Mouse (Mus musculus) lung, postnatal 0 days (tissue): ENCODE data around the gene Osbpl9. TPM values are rescaled to one million over a fixed set of nuclear protein-coding genes. Genes with fewer than 3 reads are reported as not detected.

Experiments
- ATAC-seq: fragments of 200-750 bp; cut with Nextera tagmentation; 2 replicates; pipeline ENCODE4 v1.8.0; 2017; ENCODE audit warnings: moderate library complexity
- DNase-seq: peaks from one replicate; pipeline ENCODE4 v3.0.0-alpha.2; 2016; ENCODE audit warnings: low spot score
- H3K27ac ChIP-seq: fragments of 300-500 bp; sonication (generic); 2 replicates; pipeline ENCODE4 v1.5.1; 2014; ENCODE audit warnings: antibody characterized with exemption, mild to moderate bottlenecking, low read length, mixed read lengths
- H3K27me3 ChIP-seq: fragments of 300-500 bp; sonication (generic); replicated peaks from 2 replicates; pipeline ENCODE4 v1.6.1; 2014; ENCODE audit warnings: low read length, mixed read lengths; ENCODE audit not compliant: insufficient read depth
- H3K36me3 ChIP-seq: fragments of 300-500 bp; sonication (generic); 2 replicates; pipeline ENCODE4 v1.6.1; 2014; ENCODE audit warnings: low read length, mixed read lengths; ENCODE audit not compliant: insufficient read depth
- H3K4me1 ChIP-seq: fragments of 300-500 bp; sonication (generic); 2 replicates; pipeline ENCODE4 v1.6.1; 2014; ENCODE audit warnings: antibody characterized with exemption, low read depth, low read length, mixed read lengths; ENCODE audit not compliant: insufficient read depth
- H3K4me2 ChIP-seq: fragments of 300-500 bp; sonication (generic); replicated peaks from 2 replicates; pipeline ENCODE4 v1.6.1; 2014; ENCODE audit warnings: low read depth, mild to moderate bottlenecking, low read length, moderate library complexity, mixed read lengths
- H3K4me3 ChIP-seq: fragments of 300-500 bp; sonication (generic); 2 replicates; pipeline ENCODE4 v1.5.1; 2014; ENCODE audit warnings: low read depth, low read length
- H3K9ac ChIP-seq: fragments of 300-500 bp; sonication (generic); replicated peaks from 2 replicates; pipeline ENCODE4 v1.6.1; 2014; ENCODE audit warnings: low read depth, mild to moderate bottlenecking
- H3K9me3 ChIP-seq: fragments of 300-500 bp; sonication (generic); 2 replicates; pipeline ENCODE4 v1.6.1; 2016; ENCODE audit warnings: low read length, mixed read lengths
- CTCF ChIP-seq: IDR thresholded peaks from 2 replicates; pipeline ENCODE4 v1.5.1; 2016; ENCODE audit warnings: antibody characterized with exemption, mild to moderate bottlenecking
- EP300 ChIP-seq: IDR thresholded peaks from 2 replicates; pipeline ENCODE4 v1.6.1; 2016; ENCODE audit warnings: antibody characterized with exemption, mild to moderate bottlenecking, control low read depth
- WGBS: fragments of 180-500 bp; shearing (Covaris S2); extraction: QIAGEN DNeasy Blood & Tissue Kit; methylation state at CpG from one replicate; pipeline ENCODE4 v1.1.7; 2014; 5-methylcytosine and 5-hydroxymethylcytosine counted together
- polyA plus RNA-seq: library from polyadenylated mRNA; unstranded; fragments of >200 nt; fragmentation: Nextera tagmentation; extraction: Ambion mirVana; gene quantifications from 2 replicates; pipeline ENCODE4 v1.2.1, GENCODE M21; 2015

The Osbpl9 gene
- 98.5 and 115 TPM in 2 replicates for polyA plus RNA-seq

GRCm38 (mm10) chr4:109201582-109202424 is at the start of gene Osbpl9:
Gene Osbpl9 (minus strand): TSS chr4:109202272.
- H3K9ac ChIP-seq: peak within 1 kb of the TSS; percentile 76
- peak within 1 kb of the TSS; percentile 92 for H3K27ac ChIP-seq
- H3K4me2 ChIP-seq: peak within 1 kb of the TSS; percentile 95
- H3K27me3 ChIP-seq: no peaks in the 10 kb centered on the region
- DNase-seq: peak; percentile 98
- peak; percentile 96 for ATAC-seq
- WGBS: 1% methylated on average over 59 of the region's 59 CpGs
- no peaks in the 10 kb centered on the region for H3K36me3 ChIP-seq
- H3K4me1 ChIP-seq: peaks cover 7% of the 10 kb centered on the region; the same call in 1 of the 2 replicates
- H3K4me3 ChIP-seq: peak within 1 kb of the TSS; percentile 78
- TF ChIP-seq EP300 (no peak), CTCF (peak; percentile 32)
- H3K9me3 ChIP-seq: no peaks in the 10 kb centered on the region

- ATAC-seq (peak; percentile 40), DNase-seq (peak; percentile 31)
- no peak overlapping the region for H3K27ac ChIP-seq
Measured at GRCm38 (mm10) chr4:109251605-109252004, 49.5 kb upstream of the Osbpl9 start.

DNA sequence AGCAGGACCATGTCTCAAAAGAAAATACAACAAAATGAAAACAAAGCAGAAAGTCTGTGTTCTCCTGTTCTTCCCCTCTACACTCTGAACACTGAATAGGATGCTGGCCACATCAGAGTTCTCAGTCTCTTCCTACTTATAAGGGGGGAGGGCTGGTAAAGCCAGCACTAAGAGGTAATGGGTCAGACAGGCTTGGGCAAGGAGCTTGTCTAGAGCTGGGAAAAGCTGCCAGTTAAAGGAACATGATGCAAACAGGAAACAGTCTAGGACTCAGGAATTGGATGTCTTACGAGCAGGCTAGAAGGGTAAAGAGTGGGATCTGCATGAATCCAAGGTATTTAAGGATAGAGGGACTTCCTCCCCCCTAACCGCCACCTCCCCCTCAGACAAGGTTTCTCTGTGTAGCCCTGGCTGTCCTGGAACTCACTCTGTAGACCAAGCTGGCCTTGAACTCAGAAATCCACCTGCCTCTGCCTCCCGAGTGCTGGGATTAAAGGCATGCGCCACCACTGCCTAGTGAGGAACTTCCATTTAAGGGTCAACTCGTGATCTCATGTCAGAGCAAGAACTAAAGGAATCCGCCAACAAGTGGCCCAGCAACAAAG is 43.0 kb upstream of the Osbpl9 start:
- Histone ChIP-seq H3K4me2 (no peak overlapping the region), H3K9ac (no peak overlapping the region), H3K27me3 (no peaks in the 10 kb centered on the region), H3K36me3 (no peaks in the 10 kb centered on the region), H3K27ac (no peak overlapping the region), H3K4me3 (no peak overlapping the region), H3K4me1 (no peaks in the 10 kb centered on the region), H3K9me3 (no peaks in the 10 kb centered on the region)
- WGBS: 73% methylated on average over 6 of the region's 6 CpGs
- TF ChIP-seq EP300 (no peak), CTCF (no peak)
- DNase-seq (peak; percentile 26), ATAC-seq (peak; percentile 28)

More at GRCm38 (mm10) chr4:109251605-109252004, 49.5 kb upstream of the Osbpl9 start:
- no peaks in the 10 kb centered on the region for H3K9me3 ChIP-seq
- WGBS: 42% methylated on average over 3 of the region's 3 CpGs
- H3K36me3 ChIP-seq: no peaks in the 10 kb centered on the region
- H3K4me3 ChIP-seq: no peak overlapping the region
- H3K9ac ChIP-seq: no peak overlapping the region
- no peak overlapping the region for H3K4me2 ChIP-seq
- H3K4me1 ChIP-seq: peaks cover 3% of the 10 kb centered on the region; the same call in 1 of the 2 replicates
- H3K27me3 ChIP-seq: no peaks in the 10 kb centered on the region
- TF ChIP-seq EP300 (no peak), CTCF (peak; percentile 77)

DNA sequence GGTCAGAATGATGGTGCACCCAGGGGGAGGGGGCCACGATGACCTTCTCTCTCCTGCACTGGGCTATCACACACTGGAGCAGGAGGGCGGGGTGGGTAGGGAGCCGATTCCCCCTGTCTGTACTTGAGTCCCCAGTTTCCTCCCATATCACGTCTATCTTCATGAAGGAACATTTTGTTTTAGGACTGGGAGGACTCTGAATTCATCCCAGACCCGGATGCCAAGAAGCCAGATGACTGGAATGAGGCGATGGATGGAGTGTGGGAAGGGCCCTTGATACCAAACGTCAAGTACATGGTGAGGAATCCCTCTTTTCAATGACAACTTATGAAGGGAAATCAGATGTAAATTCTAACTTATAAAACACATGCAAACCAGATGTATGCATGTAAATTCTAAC is 42.4 kb upstream of the Osbpl9 start:
- no peak overlapping the region for H3K27ac ChIP-seq
- no peak for DNase-seq

DNA sequence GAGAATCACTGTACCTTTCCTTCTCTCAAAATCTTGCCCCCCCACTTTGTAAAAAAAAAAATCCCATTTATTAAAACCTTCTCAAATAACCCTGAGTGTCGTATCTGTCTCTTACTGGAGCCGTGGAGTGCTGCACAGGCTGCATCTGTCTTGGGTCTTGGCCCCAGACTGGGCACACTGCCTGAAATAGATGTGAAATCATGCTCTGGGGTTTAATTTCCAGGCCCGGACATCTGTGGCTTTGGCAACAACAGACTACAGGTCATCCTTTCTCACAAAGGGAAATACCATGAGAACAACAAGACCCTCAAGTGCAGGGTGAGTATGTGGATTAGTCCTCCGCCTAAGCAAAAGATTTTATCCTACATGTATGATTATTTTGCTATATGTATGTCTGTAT is 39.9 kb upstream of the Osbpl9 start:
- no peak overlapping the region for H3K9ac ChIP-seq
- no peak overlapping the region for H3K4me2 ChIP-seq
- H3K36me3 ChIP-seq: no peaks in the 10 kb centered on the region
- no peak overlapping the region for H3K27ac ChIP-seq
- TF ChIP-seq EP300: no peak
- no peak overlapping the region for H3K4me3 ChIP-seq
- H3K9me3 ChIP-seq: no peaks in the 10 kb centered on the region
- H3K27me3 ChIP-seq: no peaks in the 10 kb centered on the region
- peak; percentile 72 for DNase-seq
- peak; percentile 69 for ATAC-seq
- 49% methylated on average over 4 of the region's 4 CpGs for WGBS
- H3K4me1 ChIP-seq: no peaks in the 10 kb centered on the region

More for the DNA sequence above, 42.4 kb upstream of the Osbpl9 start:
- H3K36me3 ChIP-seq: no peaks in the 10 kb centered on the region
- no peak for TF ChIP-seq CTCF
- no peak overlapping the region for H3K9ac ChIP-seq
- H3K4me1 ChIP-seq: no peaks in the 10 kb centered on the region
- H3K4me3 ChIP-seq: no peak overlapping the region
- 0 out of 2 replicates have a peak, but pooled peaks have one; percentile 16 for ATAC-seq
- no peaks in the 10 kb centered on the region for H3K9me3 ChIP-seq
- 63% methylated on average over 7 of the region's 7 CpGs for WGBS
- no peaks in the 10 kb centered on the region for H3K27me3 ChIP-seq
- H3K4me2 ChIP-seq: no peak overlapping the region

DNA sequence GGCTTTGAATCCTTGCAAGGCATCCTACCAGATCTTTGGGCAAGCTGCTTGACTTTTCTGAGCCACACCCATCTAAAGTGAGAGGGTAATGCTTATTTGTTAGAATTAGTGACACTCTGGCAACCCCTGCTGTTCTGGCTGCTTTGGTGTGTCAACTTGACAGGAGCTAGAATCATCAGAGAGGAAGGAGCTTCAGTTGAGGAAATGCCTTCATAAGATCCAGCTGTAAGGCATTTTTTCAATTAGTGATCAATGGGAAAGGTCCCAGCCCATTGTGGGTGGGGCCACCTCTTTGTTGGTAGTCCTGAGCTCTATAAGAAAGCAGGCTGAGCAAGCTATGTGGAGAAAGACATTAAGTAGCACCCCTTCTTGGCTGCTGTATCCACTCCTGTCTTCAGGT is 39.1 kb upstream of the Osbpl9 start:
- no peaks in the 10 kb centered on the region for H3K36me3 ChIP-seq
- no peak for DNase-seq
- H3K9me3 ChIP-seq: no peaks in the 10 kb centered on the region
- TF ChIP-seq EP300 (no peak), CTCF (no peak)
- H3K9ac ChIP-seq: no peak overlapping the region
- no peak overlapping the region for H3K27ac ChIP-seq
- H3K4me2 ChIP-seq: no peak overlapping the region
- ATAC-seq: no peak
- H3K4me1 ChIP-seq: no peaks in the 10 kb centered on the region
- H3K27me3 ChIP-seq: no peaks in the 10 kb centered on the region
- H3K4me3 ChIP-seq: no peak overlapping the region
